Mouse (Mus musculus) ES-E14 (cell line): ENCODE measurements around the gene Cmip. TPM values are rescaled to one million over a fixed set of nuclear protein-coding genes. Genes with fewer than 3 reads are reported as not detected.

Source experiments
- DNase-seq: peaks from one replicate; pipeline ENCODE4 v3.0.0-alpha.2; 2013; ENCODE audit warnings: low read depth, low spot score
- H3K27ac ChIP-seq: 2 replicates; pipeline ENCODE4 v1.5.1; 2012; ENCODE audit warnings: low read depth, mild to moderate bottlenecking, low read length, moderate library complexity, mixed read lengths; ENCODE audit not compliant: poor library complexity, insufficient read depth, severe bottlenecking
- H3K36me3 ChIP-seq: 2 replicates; pipeline ENCODE4 v1.6.1; 2012; ENCODE audit warnings: mild to moderate bottlenecking, low read length, moderate library complexity, mixed read lengths; ENCODE audit not compliant: control insufficient read depth, poor library complexity, insufficient read depth, severe bottlenecking
- H3K4me1 ChIP-seq, 2 experiments: fragments of 150-350 bp in 1 of 2; sonication (generic) in 1 of 2; 2 replicates each; pipeline ENCODE4 v1.6.1; 2012; ENCODE audit warnings: low read length in 2 of 2, mild to moderate bottlenecking in 1 of 2, mixed read lengths in 1 of 2; ENCODE audit not compliant: control insufficient read depth in 2 of 2, insufficient read depth in 2 of 2, poor library complexity in 1 of 2
- H3K4me3 ChIP-seq, 2 experiments: fragments of 150-350 bp in 1 of 2; sonication (generic) in 1 of 2; 2 replicates each; pipeline ENCODE4 v1.5.1; 2012; ENCODE audit warnings: low read length in 2 of 2, low read depth in 1 of 2, mild to moderate bottlenecking in 1 of 2, mixed read lengths in 1 of 2; ENCODE audit not compliant: insufficient read depth in 1 of 2, poor library complexity in 1 of 2, severe bottlenecking in 1 of 2
- H3K9ac ChIP-seq: 2 replicates; pipeline ENCODE4 v1.6.1; 2012; ENCODE audit warnings: low read depth, mild to moderate bottlenecking, low read length, mixed read lengths; ENCODE audit not compliant: poor library complexity, insufficient read depth, severe bottlenecking
- H3K9me3 ChIP-seq: fragments of 150-350 bp; sonication (generic); 2 replicates; pipeline ENCODE4 v1.6.1; 2012; ENCODE audit warnings: low read depth, mild to moderate bottlenecking, low read length; ENCODE audit not compliant: control insufficient read depth, insufficient read depth
- CHD2 ChIP-seq: IDR thresholded peaks from 2 replicates; pipeline ENCODE4 v1.6.1; 2014; ENCODE audit warnings: mild to moderate bottlenecking, low read depth, low read length, inconsistent platforms
- HCFC1 ChIP-seq: IDR thresholded peaks from 2 replicates; pipeline ENCODE4 v1.6.1; 2012; ENCODE audit warnings: low read length, inconsistent platforms, borderline replicate concordance; ENCODE audit not compliant: insufficient read depth
- MAFK ChIP-seq: IDR thresholded peaks from 2 replicates; pipeline ENCODE4 v1.6.1; 2014; ENCODE audit warnings: mild to moderate bottlenecking, low read depth, low read length, inconsistent platforms; ENCODE audit not compliant: insufficient read depth
- ZC3H11A ChIP-seq: IDR thresholded peaks from 2 replicates; pipeline ENCODE4 v1.6.1; 2012; ENCODE audit warnings: low read depth, mild to moderate bottlenecking, inconsistent platforms, low read length, borderline replicate concordance
- ZNF384 ChIP-seq: IDR thresholded peaks from 2 replicates; pipeline ENCODE4 v1.6.1; 2012; ENCODE audit warnings: low read depth, low read length, inconsistent platforms
- in situ Hi-C, 2 experiments: fragments of 600-800 bp; cut with MboI; formaldehyde crosslinking; loops; one replicate each; pipeline ENCODE4 v1.15.1; 2025; ENCODE audit warnings: low sequenced_read_pairs in 2 of 2, inconsistent platforms in 1 of 2; ENCODE audit not compliant: unreplicated experiment in 2 of 2
- total RNA-seq: library from RNA; depleted of rRNA; stranded (reverse); fragments of 300-350 nt; gene quantifications from 2 replicates; pipeline ENCODE4 v1.2.3, GENCODE M21; 2012

Cmip gene
- total RNA-seq, 1 experiment, result 26.3 TPM

DNA sequence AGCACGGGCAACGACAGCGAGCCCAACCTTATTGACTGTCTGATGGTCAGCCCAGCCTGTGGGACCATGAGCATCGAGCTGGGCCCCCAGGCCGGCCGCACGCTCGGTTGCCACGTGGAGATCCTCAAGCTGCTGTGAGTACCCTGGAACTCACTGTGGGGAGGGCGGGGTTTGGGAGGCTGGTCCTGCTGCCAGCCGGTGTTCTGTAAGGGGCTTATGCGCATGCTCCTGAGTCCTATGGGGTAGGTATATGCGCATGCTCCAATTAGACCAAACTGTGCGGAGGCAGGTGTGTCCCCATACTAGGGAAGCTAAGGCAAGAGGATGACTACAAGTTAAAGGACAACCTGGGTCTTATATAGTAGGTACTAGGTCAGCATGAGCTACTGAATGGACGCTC, 179.9 kb downstream of the Cmip start:
- DNase-seq, result peak; percentile 11
- peaks cover 50% of the 10 kb centered on the region for H3K36me3 ChIP-seq
- H3K9ac ChIP-seq, result peak overlapping the region; percentile 62; the same call in 1 of the 2 replicates
- peak overlapping the region; percentile 3 to 43; a peak in 3 of 4 replicates for H3K4me3 ChIP-seq
- in situ Hi-C loops, result no loop called here
- TF ChIP-seq CHD2, result no peak
- no peak overlapping the region for H3K27ac ChIP-seq
- H3K9me3 ChIP-seq, result no peaks in the 10 kb centered on the region
- peaks cover 0 to 10% of the 10 kb centered on the region in 2 experiments; a peak in 2 of 4 replicates for H3K4me1 ChIP-seq

DNA sequence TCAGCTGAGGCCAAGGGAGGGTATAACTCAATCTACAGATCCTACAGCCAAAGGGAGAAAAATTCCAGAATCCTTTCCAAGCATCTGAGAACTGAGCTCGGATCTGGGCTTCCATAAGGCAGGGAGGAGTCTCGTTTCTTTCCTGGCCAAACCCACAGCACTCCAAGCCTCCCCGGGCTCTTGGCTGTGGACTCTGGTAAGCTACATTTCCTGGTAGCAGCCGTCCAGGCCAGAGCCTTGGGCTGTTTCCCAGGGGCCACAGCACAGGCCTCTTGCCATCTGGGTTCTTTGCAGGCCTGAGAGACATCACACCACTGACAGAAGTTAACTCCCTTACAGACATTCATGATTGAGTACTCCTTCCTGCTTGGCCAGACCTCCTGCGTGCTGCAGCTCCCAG, 180.8 kb downstream of the Cmip start:
- in situ Hi-C loops, result no loop called here
- no peaks in the 10 kb centered on the region for H3K9me3 ChIP-seq
- DNase-seq, result no peak
- H3K4me3 ChIP-seq, result no peak overlapping the region
- H3K4me1 ChIP-seq, result peaks cover 0 to 10% of the 10 kb centered on the region in 2 experiments; a peak in 2 of 4 replicates
- H3K9ac ChIP-seq, result no peak overlapping the region
- TF ChIP-seq ZC3H11A (no peak), ZNF384 (no peak), CHD2 (no peak)
- H3K27ac ChIP-seq, result no peak overlapping the region
- H3K36me3 ChIP-seq, result peaks cover 45% of the 10 kb centered on the region

GRCm38 (mm10) chr8:117440317-117440716, 183.5 kb downstream of the Cmip start:
- Histone ChIP-seq H3K36me3 (peaks cover 42% of the 10 kb centered on the region), H3K9me3 (no peaks in the 10 kb centered on the region), H3K4me1 (peaks cover 0 to 10% of the 10 kb centered on the region in 2 experiments; a peak in 2 of 4 replicates), H3K27ac (no peak overlapping the region), H3K9ac (no peak overlapping the region), H3K4me3 (no peak overlapping the region)
- in situ Hi-C loops, result no loop called here
- no peak for DNase-seq
- TF ChIP-seq CHD2 (no peak), HCFC1 (no peak), ZC3H11A (no peak), ZNF384 (no peak), MAFK (no peak)

DNA sequence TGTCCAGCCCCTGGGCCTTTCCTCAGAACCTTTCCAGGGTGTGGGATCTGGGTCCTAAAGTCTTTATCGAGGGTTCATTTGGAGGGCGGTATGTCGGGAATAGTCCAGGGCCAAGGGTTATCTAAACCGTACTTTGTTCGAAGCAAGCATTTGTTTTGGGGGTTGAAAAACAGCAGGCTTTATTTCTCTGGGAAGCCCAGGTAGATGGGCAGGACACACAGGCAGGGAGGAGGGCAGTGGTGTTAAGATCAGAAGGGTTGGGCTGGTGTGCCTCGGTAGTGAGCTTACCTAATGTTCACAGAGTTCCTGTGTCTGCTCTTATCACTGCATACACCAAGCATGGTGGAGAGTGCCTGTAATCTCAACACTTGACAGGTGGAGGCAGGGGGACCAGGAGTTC, 183.9 kb downstream of the Cmip start:
- Histone ChIP-seq H3K4me1 (peaks cover 0 to 10% of the 10 kb centered on the region in 2 experiments; a peak in 2 of 4 replicates), H3K36me3 (peaks cover 45% of the 10 kb centered on the region), H3K9me3 (no peaks in the 10 kb centered on the region), H3K27ac (no peak overlapping the region), H3K9ac (no peak overlapping the region), H3K4me3 (no peak overlapping the region)
- in situ Hi-C loops, result no loop called here
- DNase-seq, result no peak
- TF ChIP-seq HCFC1, result no peak

DNA sequence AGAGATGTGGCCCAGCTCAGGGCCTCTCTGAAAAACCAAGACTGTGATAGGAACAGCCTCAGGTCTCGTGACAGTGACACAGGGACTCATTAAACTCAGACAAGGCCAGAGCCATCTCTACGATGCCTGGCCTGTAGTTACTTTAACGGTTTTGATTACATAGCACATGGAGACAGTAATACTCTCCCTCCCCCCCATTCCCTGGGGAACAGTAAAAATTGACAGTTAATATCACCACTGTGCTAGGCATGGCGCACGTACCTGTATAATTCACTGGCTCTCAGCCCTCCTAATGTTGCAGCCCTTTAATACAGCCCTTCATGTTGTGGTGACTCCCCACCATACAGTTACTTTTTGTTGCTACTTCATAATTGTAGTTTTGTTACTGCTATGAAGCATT, 188.6 kb downstream of the Cmip start:
- H3K4me1 ChIP-seq, result peaks cover 0 to 4% of the 10 kb centered on the region in 2 experiments; a peak in 1 of 4 replicates
- no peak overlapping the region for H3K4me3 ChIP-seq
- H3K9me3 ChIP-seq, result no peaks in the 10 kb centered on the region
- peaks cover 38% of the 10 kb centered on the region for H3K36me3 ChIP-seq
- H3K27ac ChIP-seq, result no peak overlapping the region
- DNase-seq, result no peak
- in situ Hi-C loops, result no loop called here
- no peak overlapping the region for H3K9ac ChIP-seq
- no peak for TF ChIP-seq CHD2
- no peak for TF ChIP-seq ZNF384
- TF ChIP-seq ZC3H11A, result no peak
- TF ChIP-seq MAFK, result no peak
- TF ChIP-seq HCFC1, result no peak
